Mouse (Mus musculus): ENCODE measurements around the gene Gm10300. TPM values are rescaled to one million over a fixed set of nuclear protein-coding genes. Genes with fewer than 3 reads are reported as not detected.
A peak's percentile ranks its signal among the peaks of the same experiment; 100 is the strongest.

The Gm10300 gene
- polyA plus RNA-seq, 1 experiment from 2014 or later: 0.28 TPM

- no peak for ATAC-seq (ENCODE audit: insufficient number of reproducible peaks, low FRiP score)
- no peak overlapping the region for H3K4me3 ChIP-seq
- no peaks in the 10 kb centered on the region for H3K27me3 ChIP-seq (replicated peaks)
- peaks cover 23% of the 10 kb centered on the region for H3K4me1 ChIP-seq (replicated peaks)
- no peak overlapping the region for H3K27ac ChIP-seq (ENCODE audit: poor library complexity, severe bottlenecking)
- no peak overlapping the region for H3K4me2 ChIP-seq
- H3K9ac ChIP-seq: 0 out of 2 replicates have a peak overlapping the region, but pooled peaks have one; percentile 32
- 72% methylated on average over 2 of the region's 2 CpGs for WGBS
- H3K36me3 ChIP-seq: no peaks in the 10 kb centered on the region
- no peaks in the 10 kb centered on the region for H3K9me3 ChIP-seq (replicated peaks)
Observed at GRCm38 (mm10) chr4:132038809-132039208, 35.7 kb upstream of the Gm10300 start.

- Histone ChIP-seq H3K27me3 (replicated peaks) (no peaks in the 10 kb centered on the region), H3K4me3 (no peak overlapping the region), H3K9me3 (replicated peaks) (no peaks in the 10 kb centered on the region), H3K27ac (ENCODE audit: poor library complexity, severe bottlenecking) (peak overlapping the region; percentile 19), H3K4me2 (no peak overlapping the region), H3K9ac (no peak overlapping the region), H3K36me3 (no peaks in the 10 kb centered on the region), H3K4me1 (replicated peaks) (peaks cover 27% of the 10 kb centered on the region)
- ATAC-seq (ENCODE audit: insufficient number of reproducible peaks, low FRiP score): peak; percentile 44; the same call in 1 of the 2 replicates
- WGBS: 93% methylated on average over 2 of the region's 2 CpGs
Observed at GRCm38 (mm10) chr4:132039521-132039920, 35.0 kb upstream of the Gm10300 start.

GRCm38 (mm10) chr4:132039975-132040645, 34.4 kb upstream of the Gm10300 start:
- Histone ChIP-seq H3K4me3 (no peak overlapping the region), H3K9ac (no peak overlapping the region), H3K4me1 (replicated peaks) (peaks cover 27% of the 10 kb centered on the region), H3K27me3 (replicated peaks) (no peaks in the 10 kb centered on the region), H3K27ac (ENCODE audit: poor library complexity, severe bottlenecking) (peak overlapping the region; percentile 26; the same call in 1 of the 2 replicates), H3K36me3 (no peaks in the 10 kb centered on the region), H3K9me3 (replicated peaks) (no peaks in the 10 kb centered on the region), H3K4me2 (no peak overlapping the region)
- peak; percentile 86 for ATAC-seq (ENCODE audit: insufficient number of reproducible peaks, low FRiP score)
- 64% methylated on average over 8 of the region's 8 CpGs for WGBS

GRCm38 (mm10) chr4:132041471-132042332, 32.8 kb upstream of the Gm10300 start:
- Histone ChIP-seq H3K4me2 (no peak overlapping the region), H3K36me3 (no peaks in the 10 kb centered on the region), H3K4me3 (no peak overlapping the region), H3K4me1 (replicated peaks) (peaks cover 27% of the 10 kb centered on the region), H3K27me3 (replicated peaks) (no peaks in the 10 kb centered on the region), H3K9ac (no peak overlapping the region), H3K27ac (ENCODE audit: poor library complexity, severe bottlenecking) (no peak overlapping the region), H3K9me3 (replicated peaks) (no peaks in the 10 kb centered on the region)
- 82% methylated on average over 6 of the region's 6 CpGs for WGBS
- peak; percentile 71 for ATAC-seq (ENCODE audit: insufficient number of reproducible peaks, low FRiP score)

- H3K9ac ChIP-seq: no peak overlapping the region
- no peak overlapping the region for H3K27ac ChIP-seq (ENCODE audit: poor library complexity, severe bottlenecking)
- no peak overlapping the region for H3K4me3 ChIP-seq
- peaks cover 19% of the 10 kb centered on the region for H3K4me1 ChIP-seq (replicated peaks)
- WGBS: 78% methylated on average over 3 of the region's 3 CpGs
- ATAC-seq (ENCODE audit: insufficient number of reproducible peaks, low FRiP score): no peak
- no peaks in the 10 kb centered on the region for H3K9me3 ChIP-seq (replicated peaks)
- H3K4me2 ChIP-seq: no peak overlapping the region
- no peaks in the 10 kb centered on the region for H3K27me3 ChIP-seq (replicated peaks)
- H3K36me3 ChIP-seq: no peaks in the 10 kb centered on the region
Observed at GRCm38 (mm10) chr4:132043726-132044125, 30.8 kb upstream of the Gm10300 start.

GRCm38 (mm10) chr4:132048011-132048991, 26.2 kb upstream of the Gm10300 start:
- Histone ChIP-seq H3K36me3 (no peaks in the 10 kb centered on the region), H3K4me2 (peak overlapping the region; percentile 100), H3K9ac (peak overlapping the region; percentile 97), H3K4me3 (peak overlapping the region; percentile 99), H3K4me1 (replicated peaks) (peaks cover 31% of the 10 kb centered on the region), H3K27ac (ENCODE audit: poor library complexity, severe bottlenecking) (peak overlapping the region; percentile 80), H3K27me3 (replicated peaks) (no peaks in the 10 kb centered on the region), H3K9me3 (replicated peaks) (no peaks in the 10 kb centered on the region)
- under 1% methylated on average over 78 of the region's 95 CpGs for WGBS
- peak; percentile 67 for ATAC-seq (ENCODE audit: insufficient number of reproducible peaks, low FRiP score)

- Histone ChIP-seq H3K9ac (peak overlapping the region; percentile 97), H3K4me3 (peak overlapping the region; percentile 99), H3K4me2 (peak overlapping the region; percentile 100), H3K36me3 (no peaks in the 10 kb centered on the region), H3K9me3 (replicated peaks) (no peaks in the 10 kb centered on the region), H3K27ac (ENCODE audit: poor library complexity, severe bottlenecking) (peak overlapping the region; percentile 80), H3K4me1 (replicated peaks) (peaks cover 29% of the 10 kb centered on the region), H3K27me3 (replicated peaks) (no peaks in the 10 kb centered on the region)
- 2% methylated on average over 29 of the region's 46 CpGs for WGBS
- peak; percentile 98 for ATAC-seq (ENCODE audit: insufficient number of reproducible peaks, low FRiP score)
Observed at GRCm38 (mm10) chr4:132048995-132049404, 25.5 kb upstream of the Gm10300 start.

- Histone ChIP-seq H3K4me1 (replicated peaks) (peaks cover 26% of the 10 kb centered on the region), H3K27ac (ENCODE audit: poor library complexity, severe bottlenecking) (0 out of 2 replicates have a peak overlapping the region, but pooled peaks have one; percentile 4), H3K4me2 (peak overlapping the region; percentile 100), H3K9ac (peak overlapping the region; percentile 43), H3K27me3 (replicated peaks) (no peaks in the 10 kb centered on the region), H3K9me3 (replicated peaks) (no peaks in the 10 kb centered on the region), H3K36me3 (no peaks in the 10 kb centered on the region), H3K4me3 (peak overlapping the region; percentile 99)
- WGBS: 10% methylated on average over 14 of the region's 15 CpGs
- ATAC-seq (ENCODE audit: insufficient number of reproducible peaks, low FRiP score): no peak
Observed at GRCm38 (mm10) chr4:132049549-132050200, 24.8 kb upstream of the Gm10300 start.

- Histone ChIP-seq H3K27ac (ENCODE audit: poor library complexity, severe bottlenecking) (no peak overlapping the region), H3K4me3 (no peak overlapping the region), H3K9ac (no peak overlapping the region), H3K27me3 (replicated peaks) (no peaks in the 10 kb centered on the region), H3K9me3 (replicated peaks) (no peaks in the 10 kb centered on the region), H3K36me3 (no peaks in the 10 kb centered on the region), H3K4me1 (replicated peaks) (peaks cover 26% of the 10 kb centered on the region), H3K4me2 (no peak overlapping the region)
- 62% methylated on average over 10 of the region's 10 CpGs for WGBS
- ATAC-seq (ENCODE audit: insufficient number of reproducible peaks, low FRiP score): no peak
Observed at GRCm38 (mm10) chr4:132051321-132052275, 22.9 kb upstream of the Gm10300 start.

Measured in heart, embryonic 12.5 days (tissue).